Mouse (Mus musculus) liver, postnatal 0 days (tissue): ENCODE data around the gene Cux1.

ENCODE experiments used
- CTCF ChIP-seq: sonication (generic); IDR thresholded peaks from 2 replicates; pipeline ENCODE4 v1.5.1; 2016; ENCODE audit warnings: antibody characterized with exemption, low read depth
- EP300 ChIP-seq: IDR thresholded peaks from 2 replicates; pipeline ENCODE4 v1.6.1; 2016; ENCODE audit warnings: antibody characterized with exemption, low read depth, mild to moderate bottlenecking

- TF ChIP-seq CTCF (peak; percentile 43), EP300 (no peak)
Measured at GRCm38 (mm10) chr5:136327736-136328135, 239.6 kb downstream of the Cux1 start.
